Mouse (Mus musculus) heart, adult 2 months (tissue): ENCODE measurements at regions not wholly inside any gene's neighbourhood (a gene's known extent, or its start where the extent isn't known, plus 50 kb on each side); places are given as distances from the start of the nearest gene placed in this dataset.

ENCODE experiments used
- DNase-seq, 2 experiments: peaks; one replicate each; pipeline ENCODE4 v3.0.0; 2021
- H3K27ac ChIP-seq: fragments of 200-600 bp; 2 replicates; pipeline ENCODE4 v1.8.1; 2022
- H3K27me3 ChIP-seq: fragments of 200-500 bp; 2 replicates; pipeline ENCODE4 v1.6.1; 2012; ENCODE audit warnings: mild to moderate bottlenecking, low read length, inconsistent platforms, mixed read lengths; ENCODE audit not compliant: control insufficient read depth, insufficient read depth
- H3K36me3 ChIP-seq: fragments of 200-500 bp; 2 replicates; pipeline ENCODE4 v1.6.1; 2012; ENCODE audit warnings: low read length, inconsistent platforms; ENCODE audit not compliant: control insufficient read depth, insufficient read depth
- H3K4me1 ChIP-seq: fragments of 200-500 bp; 2 replicates; pipeline ENCODE4 v1.6.1; 2011; ENCODE audit warnings: low read length; ENCODE audit not compliant: control insufficient read depth, insufficient read depth
- H3K4me3 ChIP-seq: fragments of 200-600 bp; 2 replicates; pipeline ENCODE4 v1.8.1; 2022
- H3K79me2 ChIP-seq: fragments of 200-500 bp; replicated peaks from 2 replicates; pipeline ENCODE4 v1.6.1; 2012; ENCODE audit warnings: mild to moderate bottlenecking, inconsistent platforms, low read length, moderate library complexity, mixed read lengths; ENCODE audit not compliant: control insufficient read depth, insufficient read depth
- H3K9ac ChIP-seq: fragments of 200-500 bp; 2 replicates; pipeline ENCODE4 v1.6.1; 2012; ENCODE audit warnings: low read depth, mild to moderate bottlenecking, control low read depth, inconsistent platforms, low read length, mixed read lengths
- CTCF ChIP-seq: fragments of 200-600 bp; IDR thresholded peaks from 2 replicates; pipeline ENCODE4 v1.8.1; 2022; ENCODE audit warnings: antibody characterized with exemption, mild to moderate bottlenecking, moderate library complexity
- EP300 ChIP-seq: fragments of 200-500 bp; IDR thresholded peaks from 2 replicates; pipeline ENCODE4 v1.6.1; 2011; ENCODE audit warnings: low read depth, low read length, control low read depth; ENCODE audit not compliant: insufficient read depth
- POLR2A ChIP-seq: fragments of 200-500 bp; IDR thresholded peaks from 2 replicates; pipeline ENCODE4 v1.6.1; 2011; ENCODE audit warnings: mild to moderate bottlenecking, low read depth, low read length, control low read depth; ENCODE audit not compliant: insufficient read depth
- WGBS: fragments of 180-500 bp; shearing (Covaris S2); methylation state at CpG from one replicate; pipeline ENCODE4 v1.1.7; 2018; 5-methylcytosine and 5-hydroxymethylcytosine counted together
- intact Hi-C: fragments of 180-260 bp; cut with DNase I; formaldehyde crosslinking; loops from one replicate; pipeline ENCODE4 v1.15.1; 2025

DNA sequence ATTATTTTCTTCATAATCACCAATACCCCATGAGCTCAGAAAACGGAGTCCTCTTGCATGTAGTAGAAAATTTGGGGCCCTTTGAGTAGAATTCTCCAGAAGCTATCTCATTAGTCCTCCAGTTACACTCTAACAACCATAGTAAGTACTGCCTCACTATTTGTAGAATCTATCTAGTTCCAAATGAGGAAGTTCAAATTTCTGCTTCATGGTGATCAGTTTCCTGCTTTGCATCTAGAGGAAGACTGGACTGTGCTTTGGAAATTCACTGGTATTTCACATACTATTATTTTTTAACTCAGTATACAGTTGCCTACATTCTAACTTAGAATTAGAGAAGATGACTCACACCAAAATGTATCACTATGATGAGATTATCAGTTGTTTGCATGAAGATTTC, 1018.7 kb downstream of the Adam6a start:
- WGBS: 49% methylated on average over 1 of the region's 1 CpGs

DNA sequence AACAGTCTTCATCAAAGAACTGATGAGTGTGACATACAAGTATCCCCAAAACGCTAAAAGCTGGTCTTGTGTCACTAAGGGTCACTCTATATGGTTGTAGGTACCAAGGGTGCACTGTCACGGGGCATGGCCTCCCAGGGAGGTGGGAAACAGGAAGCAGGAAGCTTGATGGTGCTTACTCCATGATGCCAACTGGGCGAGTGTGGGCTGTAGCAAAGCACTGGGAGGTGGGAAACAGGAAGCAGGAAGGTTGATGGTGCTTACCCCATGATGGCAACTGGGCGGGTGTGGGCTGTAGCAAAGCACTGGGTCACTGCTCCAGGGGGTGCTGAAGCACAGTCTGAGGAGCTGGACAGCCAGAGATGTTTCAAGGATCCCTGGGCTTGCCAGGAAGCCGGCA, 1019.3 kb downstream of the Adam6a start:
- H3K27me3 ChIP-seq: no peaks in the 10 kb centered on the region
- H3K4me1 ChIP-seq: no peaks in the 10 kb centered on the region
- no peak overlapping the region for H3K4me3 ChIP-seq
- no peaks in the 10 kb centered on the region for H3K79me2 ChIP-seq
- intact Hi-C loops: no loop called here
- TF ChIP-seq EP300: no peak
- WGBS: 35% methylated on average over 5 of the region's 5 CpGs
- DNase-seq: no peak
- H3K36me3 ChIP-seq: no peaks in the 10 kb centered on the region
- H3K27ac ChIP-seq: no peak overlapping the region
- no peak overlapping the region for H3K9ac ChIP-seq

More for the DNA sequence above, 1018.7 kb downstream of the Adam6a start:
- Histone ChIP-seq H3K4me1 (no peaks in the 10 kb centered on the region), H3K27ac (no peak overlapping the region), H3K9ac (no peak overlapping the region), H3K36me3 (no peaks in the 10 kb centered on the region), H3K4me3 (no peak overlapping the region), H3K79me2 (no peaks in the 10 kb centered on the region), H3K27me3 (no peaks in the 10 kb centered on the region)
- intact Hi-C loops: no loop called here
- TF ChIP-seq CTCF (no peak), POLR2A (no peak), EP300 (no peak)
- no peak for DNase-seq

DNA sequence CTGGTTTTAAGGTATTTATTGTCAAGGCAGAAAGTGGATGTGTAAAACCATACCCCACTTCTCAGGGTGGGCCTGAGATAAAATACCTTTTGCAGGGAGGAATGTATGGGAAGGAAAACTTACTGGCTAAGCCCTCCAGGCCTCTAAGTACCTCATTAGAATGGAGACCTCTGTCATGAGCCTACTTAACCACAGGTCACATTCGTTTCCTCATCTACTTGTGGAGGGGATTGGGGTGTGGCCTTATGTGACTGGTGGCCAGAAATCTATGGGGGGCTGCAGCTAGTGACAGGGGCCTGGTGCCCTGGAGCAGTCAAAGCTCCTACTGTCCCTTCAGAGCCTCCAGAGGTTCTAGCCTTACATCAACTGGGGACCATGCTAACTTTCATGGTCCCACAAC, 1020.0 kb downstream of the Adam6a start:
- Histone ChIP-seq H3K4me3 (no peak overlapping the region), H3K4me1 (no peaks in the 10 kb centered on the region), H3K36me3 (no peaks in the 10 kb centered on the region), H3K27ac (no peak overlapping the region), H3K79me2 (no peaks in the 10 kb centered on the region), H3K27me3 (no peaks in the 10 kb centered on the region), H3K9ac (no peak overlapping the region)
- WGBS: 42% methylated on average over 1 of the region's 1 CpGs
- intact Hi-C loops: no loop called here
- no peak for TF ChIP-seq EP300
- TF ChIP-seq POLR2A: no peak
- no peak for TF ChIP-seq CTCF
- no peak for DNase-seq

DNA sequence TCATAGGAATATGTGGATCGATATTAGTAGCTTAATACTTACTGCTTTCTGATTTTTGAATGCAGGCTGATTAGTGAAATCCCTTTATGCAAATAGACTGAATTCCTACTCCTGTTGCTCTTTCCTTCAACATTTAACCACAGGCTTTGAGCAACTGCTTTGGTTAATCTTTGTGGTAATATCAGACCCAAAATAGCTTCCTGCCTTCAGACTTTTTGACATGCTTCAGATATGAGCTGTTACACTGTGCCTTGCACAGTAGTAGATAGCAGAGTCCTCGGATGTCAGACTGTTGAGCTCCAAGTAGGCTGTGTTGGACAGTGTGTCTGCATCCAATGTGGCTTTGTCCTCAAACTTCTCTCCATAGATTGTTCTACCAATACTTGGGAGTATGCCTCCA, 1020.6 kb downstream of the Adam6a start:
- H3K4me1 ChIP-seq: no peaks in the 10 kb centered on the region
- TF ChIP-seq CTCF: no peak
- TF ChIP-seq EP300: no peak
- TF ChIP-seq POLR2A: no peak
- no peak overlapping the region for H3K27ac ChIP-seq
- H3K4me3 ChIP-seq: no peak overlapping the region
- H3K27me3 ChIP-seq: no peaks in the 10 kb centered on the region
- no peak for DNase-seq
- H3K9ac ChIP-seq: no peak overlapping the region
- H3K36me3 ChIP-seq: no peaks in the 10 kb centered on the region
- intact Hi-C loops: no loop called here
- WGBS: 46% methylated on average over 2 of the region's 2 CpGs
- H3K79me2 ChIP-seq: no peaks in the 10 kb centered on the region

DNA sequence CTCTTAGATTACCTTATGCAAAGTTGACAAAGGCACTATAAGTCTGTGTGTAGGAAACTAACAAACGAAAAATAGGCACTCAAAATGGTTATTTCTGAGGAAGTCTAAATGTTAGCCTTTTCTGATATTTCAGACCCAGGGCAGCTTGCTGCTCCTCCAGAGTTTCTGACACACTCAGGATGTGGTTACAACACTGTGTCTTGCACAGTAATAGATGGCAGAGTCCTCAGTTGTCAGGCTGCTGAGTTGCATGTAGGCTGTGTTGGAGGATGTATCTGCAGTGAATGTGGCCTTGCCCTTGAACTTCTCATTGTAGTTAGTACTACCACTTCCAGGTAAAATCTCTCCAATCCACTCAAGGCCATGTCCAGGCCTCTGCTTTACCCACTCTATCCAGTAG, 1039.7 kb downstream of the Adam6a start:
- Histone ChIP-seq H3K9ac (no peak overlapping the region), H3K36me3 (no peaks in the 10 kb centered on the region), H3K79me2 (no peaks in the 10 kb centered on the region), H3K4me3 (no peak overlapping the region), H3K4me1 (no peaks in the 10 kb centered on the region), H3K27ac (no peak overlapping the region), H3K27me3 (no peaks in the 10 kb centered on the region)
- no peak for TF ChIP-seq POLR2A
- no peak for TF ChIP-seq EP300
- no peak for TF ChIP-seq CTCF
- DNase-seq: no peak
- intact Hi-C loops: no loop called here
- WGBS: 32% methylated on average over 1 of the region's 1 CpGs

DNA sequence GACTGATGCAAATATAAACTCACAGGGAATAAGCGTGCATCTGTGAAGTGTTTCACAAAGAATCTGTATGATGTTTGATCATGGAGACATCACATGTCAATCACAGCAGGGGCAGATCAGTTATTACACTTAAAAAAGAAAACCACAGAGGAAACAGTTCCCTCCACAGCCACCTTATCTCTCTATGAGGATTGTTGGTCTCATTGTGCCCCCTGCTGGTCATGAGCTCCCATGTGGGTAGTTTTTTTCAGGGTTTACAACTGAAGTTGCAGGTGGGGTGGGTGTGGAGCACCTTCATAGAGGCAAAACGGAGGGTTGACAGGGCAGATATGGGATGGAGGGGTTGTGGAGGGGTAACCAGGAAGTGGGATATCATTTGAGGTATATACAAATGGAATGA, 1043.5 kb downstream of the Adam6a start:
- H3K36me3 ChIP-seq: no peaks in the 10 kb centered on the region
- no peak overlapping the region for H3K4me3 ChIP-seq
- H3K79me2 ChIP-seq: no peaks in the 10 kb centered on the region
- no peak overlapping the region for H3K9ac ChIP-seq
- no peaks in the 10 kb centered on the region for H3K27me3 ChIP-seq
- 49% methylated on average over 2 of the region's 2 CpGs for WGBS
- no peak overlapping the region for H3K27ac ChIP-seq
- DNase-seq: no peak
- no peak for TF ChIP-seq EP300
- TF ChIP-seq CTCF: no peak
- TF ChIP-seq POLR2A: no peak
- intact Hi-C loops: no loop called here
- H3K4me1 ChIP-seq: no peaks in the 10 kb centered on the region
